Mouse (Mus musculus) adrenal gland, postnatal 10 days (tissue): ENCODE measurements around the gene H2-T22. TPM values are rescaled to one million over a fixed set of nuclear protein-coding genes. Genes with fewer than 3 reads are reported as not detected.
"Not testable (repeated sequence)": the region's sequence is repeated elsewhere in the genome, so short reads cannot be mapped to it uniquely, and the experiment has no call there.

Source experiments
- DNase-seq: peaks from one replicate; pipeline ENCODE4 v3.0.0; 2021; ENCODE audit warnings: mixed read lengths
- long read RNA-seq, 2 experiments: library from polyadenylated mRNA; stranded (forward); transcript quantifications; one replicate each; pipeline ENCODE4 v2.0.0; 2021
- total RNA-seq, 2 experiments: library from RNA; stranded (reverse); gene quantifications; 2 replicates each; pipeline ENCODE4 v1.2.3; 2021

H2-T22 gene
- total RNA-seq, result 10 to 100 TPM; 23.5 to 25.4 TPM
- long read RNA-seq, experiment 1, transcript H2-T22-203 (9 exons, 1,761 nt), result minor isoform, 6 of 33 reads
- long read RNA-seq, experiment 1, transcript H2-T22-202 (10 exons, 1,694 nt), result major isoform, 19 of 33 reads
- long read RNA-seq, experiment 1, partial matches to known transcripts, result 2 of 33 reads
- long read RNA-seq, experiment 1, other reads (novel, unspliced or antisense), result 3 of 33 reads
- long read RNA-seq, experiment 2, transcript H2-T22-202 (10 exons, 1,694 nt), result major isoform, 8 of 17 reads
- long read RNA-seq, experiment 2, partial matches to known transcripts, result 1 of 17 reads
- long read RNA-seq, experiment 2, other reads (novel, unspliced or antisense), result 5 of 17 reads

DNA sequence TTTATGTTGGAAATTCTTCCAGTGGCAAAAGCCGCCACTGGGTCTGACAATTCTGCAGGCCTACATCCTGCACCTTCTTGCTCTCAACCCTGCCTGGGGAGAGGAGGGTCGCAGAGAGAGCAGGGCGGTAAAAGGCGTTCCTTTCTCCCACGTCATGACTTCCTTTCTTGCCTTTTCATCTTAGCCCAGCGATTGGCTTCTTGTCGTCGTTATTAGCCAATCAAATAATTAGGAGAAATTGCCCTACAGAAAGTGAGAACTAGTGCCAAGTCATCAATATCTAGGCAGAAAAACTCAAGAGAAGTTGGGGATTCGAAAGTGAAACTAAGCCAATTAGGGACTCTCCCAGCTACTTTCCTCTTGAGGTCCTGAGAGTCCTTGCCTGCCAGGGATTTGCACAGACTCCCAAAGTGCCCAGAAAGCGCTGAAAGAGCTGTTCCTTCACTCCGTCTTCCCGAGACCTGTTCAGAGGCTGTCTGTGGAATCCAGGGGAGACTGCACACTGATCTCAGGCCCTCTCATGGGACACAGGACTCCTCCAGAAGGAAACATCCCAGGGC is at the start of gene H2-T22, which contains the start of gene Gm6034:
H2-T22 (minus strand) TSS at position 138 of the 560 bp plus-strand sequence.
Gm6034 (plus strand) TSS at position 352 of the 560 bp plus-strand sequence.
- DNase-seq, result peak; percentile 76

DNA sequence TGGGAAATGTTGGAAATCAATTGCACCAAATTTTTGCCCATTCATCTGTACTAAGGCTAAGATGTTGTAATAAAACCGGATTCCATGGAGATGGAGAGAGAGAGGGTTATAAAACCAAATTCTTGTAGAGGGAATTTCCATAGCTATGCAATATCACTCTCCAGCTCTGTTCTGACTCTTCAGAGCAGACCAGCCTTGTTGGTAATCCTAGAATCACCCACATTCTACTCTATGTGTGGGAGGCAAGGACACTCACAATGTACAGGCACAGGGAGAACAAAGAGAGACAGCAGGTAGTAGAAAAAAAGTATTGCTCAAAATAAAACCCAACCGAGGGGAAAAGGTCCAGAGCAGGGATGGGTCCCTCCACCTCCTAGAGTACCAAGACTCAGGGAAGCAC is 49.4 kb upstream of the H2-T22 start:
- DNase-seq, result not testable (repeated sequence)

DNA sequence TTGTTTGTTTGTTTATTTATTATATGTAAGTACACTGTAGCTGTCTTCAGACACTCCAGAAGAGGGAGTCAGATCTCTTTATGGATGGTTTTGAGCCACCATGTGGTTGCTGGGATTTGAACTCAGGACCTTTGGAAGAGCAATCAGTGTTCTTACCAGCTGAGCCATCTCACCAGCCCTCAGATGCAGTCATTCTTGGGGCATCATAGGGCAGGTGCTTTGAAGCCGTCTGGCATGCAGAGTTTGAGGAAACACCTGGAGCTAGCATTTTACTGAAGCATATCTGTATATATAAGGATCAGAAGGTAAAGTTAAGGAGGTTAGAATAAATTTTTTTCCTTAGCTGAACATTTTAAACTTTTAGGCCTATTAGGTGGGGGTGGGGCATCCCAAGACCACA is 43.4 kb upstream of the H2-T22 start:
- DNase-seq, result not testable (repeated sequence)

DNA sequence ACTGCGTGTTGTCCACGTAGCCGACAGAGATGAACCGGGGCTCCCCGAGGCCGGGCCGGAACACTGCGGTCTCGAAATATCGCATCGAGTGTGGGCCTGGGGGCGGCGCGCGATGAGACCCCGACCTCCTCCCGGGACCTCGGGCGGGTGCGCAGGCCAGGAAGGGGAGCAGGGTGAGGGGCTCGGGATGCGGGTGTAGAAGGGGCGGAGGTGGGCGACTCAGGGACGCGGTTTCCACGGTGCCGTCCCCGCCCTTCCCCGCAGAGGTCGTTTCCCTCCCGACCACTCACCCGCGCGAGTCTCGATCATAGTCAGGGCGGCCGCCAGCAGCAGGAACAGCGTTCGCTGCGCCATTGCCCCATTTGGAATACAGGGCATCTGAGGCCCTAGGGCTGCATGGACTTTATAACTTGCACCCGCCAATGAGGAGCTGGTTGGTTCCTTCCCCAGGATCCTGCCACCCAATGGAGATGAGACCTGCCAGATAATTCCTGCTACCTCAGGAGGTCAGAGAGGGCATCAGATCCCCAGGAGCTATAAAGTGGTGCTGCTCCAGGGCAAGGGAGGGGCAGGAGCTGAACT is 41.4 kb upstream of the H2-T22 start:
- no peak for DNase-seq

DNA sequence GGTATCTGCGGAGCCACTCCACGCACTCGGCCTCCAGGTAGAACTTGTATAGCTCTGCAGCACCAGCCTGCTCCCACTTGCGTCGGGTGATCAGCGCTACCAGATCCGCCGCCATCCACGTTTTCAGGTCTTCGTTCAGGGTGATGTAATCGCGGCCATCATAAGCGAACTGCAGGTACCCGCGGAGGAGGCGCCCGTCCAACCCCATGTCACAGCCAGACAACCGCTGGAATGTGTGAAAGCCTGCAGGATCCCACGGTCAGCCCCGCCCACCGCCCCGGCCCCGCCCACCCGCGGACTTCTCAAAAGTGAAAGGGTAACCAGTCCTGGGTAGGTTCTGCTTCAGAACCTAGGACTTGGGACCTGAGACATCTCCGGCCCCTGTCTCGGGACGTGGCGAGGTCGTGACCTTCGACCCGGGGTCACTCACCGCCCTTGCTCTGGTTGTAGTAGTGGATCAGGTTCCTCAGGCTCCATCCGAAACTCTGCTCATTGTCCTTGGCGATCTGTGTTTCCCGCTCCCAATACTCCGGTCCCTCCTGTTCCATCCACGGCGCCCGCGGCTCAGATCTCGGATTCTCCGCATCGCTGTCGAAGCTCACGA is 40.8 kb upstream of the H2-T22 start:
- DNase-seq, result peak; percentile 38

DNA sequence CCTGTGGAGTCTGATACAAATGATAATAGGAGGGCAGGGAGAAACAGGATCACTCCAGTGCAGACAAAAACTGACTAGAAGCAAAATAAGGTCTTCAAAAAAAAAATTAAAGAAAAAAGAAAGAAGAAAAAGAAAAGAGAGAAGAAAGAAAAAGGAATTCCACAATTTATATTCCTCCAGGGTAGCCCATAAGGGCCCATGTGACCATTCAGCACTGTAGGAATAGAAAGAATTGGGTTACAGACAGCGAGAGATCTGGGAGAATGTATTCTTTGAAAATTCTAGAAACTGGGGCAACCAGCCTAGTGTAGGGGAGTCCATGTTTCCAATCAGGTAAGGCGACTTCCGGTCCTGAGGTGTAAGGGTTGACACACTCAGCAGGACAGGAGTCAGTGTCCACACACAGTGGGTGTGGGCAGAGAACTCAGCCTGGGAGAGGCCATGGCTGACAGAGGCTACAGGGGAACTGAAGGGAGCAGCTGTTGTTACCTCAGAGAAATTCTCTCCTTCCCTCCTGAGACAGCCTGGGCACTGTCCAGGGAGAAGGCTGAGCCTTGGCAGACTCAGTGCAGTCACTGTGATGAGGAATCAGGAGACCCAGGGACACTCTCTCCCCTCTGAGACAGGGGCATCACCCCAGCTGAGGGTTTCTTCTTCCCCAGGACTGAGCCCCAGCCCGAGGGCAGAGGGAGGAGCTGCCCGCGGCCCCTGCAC is 40.1 kb upstream of the H2-T22 start:
- DNase-seq, result not testable (repeated sequence)

DNA sequence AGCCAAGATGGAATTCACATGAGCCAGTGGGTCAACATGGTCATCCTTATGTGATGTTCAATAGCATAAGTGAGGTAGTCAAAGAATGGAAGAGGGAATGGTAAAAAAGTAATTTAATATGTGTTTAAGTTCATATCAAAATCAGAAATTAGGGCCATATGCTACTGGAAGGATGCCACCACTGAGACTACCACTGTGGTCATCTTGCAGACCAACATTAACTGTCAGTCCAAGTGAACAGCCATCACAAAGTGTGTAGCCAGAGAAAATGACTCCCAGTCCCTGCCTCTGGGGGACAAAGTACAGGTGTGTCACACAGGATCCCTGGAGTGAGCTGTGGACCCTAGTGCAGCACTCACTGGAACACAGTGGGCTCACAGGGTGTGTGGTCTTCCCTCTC is 39.4 kb upstream of the H2-T22 start:
- not testable (repeated sequence) for DNase-seq

DNA sequence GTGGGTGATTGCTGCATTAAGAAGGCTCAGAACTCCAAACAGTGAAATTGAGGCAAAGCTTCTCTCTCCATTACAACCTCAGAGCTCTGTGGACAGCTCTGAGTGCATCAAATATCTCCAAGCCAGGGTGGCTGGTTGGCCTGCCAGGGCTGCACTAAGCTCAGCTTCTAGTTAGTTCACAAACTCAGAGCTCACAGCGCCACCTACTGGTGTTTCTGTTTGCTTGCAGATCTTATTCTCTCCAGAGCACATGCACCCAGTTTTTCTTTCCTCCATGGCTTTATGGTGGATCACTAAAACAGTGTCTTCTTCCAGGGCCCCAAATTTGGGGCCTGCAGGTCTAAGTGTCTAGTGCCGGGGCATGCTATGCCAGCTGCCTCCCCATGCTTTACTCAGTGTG is 18.3 kb upstream of the H2-T22 start:
- DNase-seq, result peak; percentile 93

DNA sequence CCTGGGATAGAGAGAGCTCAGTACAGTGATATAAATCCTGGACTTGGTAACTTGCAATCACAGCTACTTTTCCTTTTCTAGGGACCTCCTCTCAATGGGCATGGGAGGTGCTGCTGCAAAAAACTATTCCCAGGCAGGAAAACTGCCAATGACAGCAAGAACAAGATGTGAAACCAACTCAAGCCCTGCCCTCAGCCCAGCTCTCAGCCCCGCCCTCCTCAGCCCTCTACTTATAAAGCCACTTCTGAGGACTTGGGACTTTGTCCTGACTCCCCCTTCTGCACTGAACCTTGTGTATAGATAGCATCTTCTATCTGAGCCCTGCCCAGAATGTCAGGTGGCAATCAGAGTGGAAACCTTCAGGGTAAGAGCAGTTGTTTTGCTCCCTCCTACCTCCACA is 15.8 kb upstream of the H2-T22 start, which contains the start of gene Gm11127:
Gm11127 (minus strand) TSS at position 10 of the 400 bp plus-strand sequence.
- DNase-seq, result not testable (repeated sequence)

DNA sequence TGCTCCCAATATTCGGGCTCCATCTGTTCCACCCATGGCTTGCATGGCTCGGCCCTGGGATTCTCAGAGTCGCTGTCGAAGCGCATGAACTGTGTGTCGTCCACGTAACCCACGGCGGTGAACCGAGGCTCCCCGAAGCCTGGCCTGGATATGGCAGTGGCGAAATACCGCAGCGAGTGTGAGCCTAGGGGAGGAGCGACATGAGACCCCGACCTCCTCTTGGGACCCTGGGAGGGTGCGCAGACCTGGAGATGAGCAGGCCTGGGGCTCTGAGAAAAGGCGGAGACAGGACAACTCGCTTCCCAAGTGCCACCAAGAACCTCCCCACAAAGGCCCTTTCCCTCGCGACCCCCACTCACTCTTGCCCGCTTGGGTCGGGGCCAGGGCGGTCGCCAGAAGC is 15.4 kb upstream of the H2-T22 start:
- not testable (repeated sequence) for DNase-seq

DNA sequence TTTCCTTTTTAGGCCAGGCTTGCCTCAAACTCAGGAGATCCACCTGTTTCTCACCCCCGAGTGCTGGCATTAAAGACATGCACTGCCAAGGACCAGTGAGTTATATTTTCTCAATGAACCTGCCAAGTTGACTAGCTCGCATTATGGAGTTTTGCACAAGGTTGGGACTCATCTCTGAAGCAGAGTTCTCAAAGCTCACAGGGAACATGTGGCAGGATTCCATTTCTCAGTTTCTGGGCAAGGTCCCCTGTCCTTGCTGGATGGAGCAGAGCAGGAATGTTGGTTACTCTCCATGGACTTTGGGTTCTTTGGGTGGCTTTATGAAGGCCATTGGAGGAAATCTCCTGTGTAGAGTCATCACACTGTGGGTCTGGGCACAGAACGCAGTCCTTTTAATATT is 739 bp upstream of the H2-T22 start:
- DNase-seq, result no peak

DNA sequence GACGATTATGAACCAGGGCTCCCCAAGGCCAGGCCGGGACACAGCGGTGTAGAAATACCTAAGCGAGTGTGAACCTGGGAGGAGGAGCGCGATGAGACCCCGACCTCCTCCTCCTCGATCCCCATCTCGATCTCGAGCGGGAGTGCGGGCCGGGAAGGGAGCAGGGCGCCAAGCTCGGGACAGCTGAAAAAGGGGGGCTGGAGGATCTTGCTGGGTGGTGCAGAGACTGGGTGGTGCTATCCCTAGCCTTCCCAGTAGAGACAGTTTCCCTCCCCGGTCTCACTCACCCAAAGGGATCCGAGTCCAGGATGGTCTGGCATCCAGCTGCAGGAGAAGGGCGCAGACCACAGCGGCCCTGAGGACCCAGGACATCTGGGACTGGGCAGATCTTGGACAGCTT is 492 bp downstream of the H2-T22 start:
- DNase-seq, result peak; percentile 36

DNA sequence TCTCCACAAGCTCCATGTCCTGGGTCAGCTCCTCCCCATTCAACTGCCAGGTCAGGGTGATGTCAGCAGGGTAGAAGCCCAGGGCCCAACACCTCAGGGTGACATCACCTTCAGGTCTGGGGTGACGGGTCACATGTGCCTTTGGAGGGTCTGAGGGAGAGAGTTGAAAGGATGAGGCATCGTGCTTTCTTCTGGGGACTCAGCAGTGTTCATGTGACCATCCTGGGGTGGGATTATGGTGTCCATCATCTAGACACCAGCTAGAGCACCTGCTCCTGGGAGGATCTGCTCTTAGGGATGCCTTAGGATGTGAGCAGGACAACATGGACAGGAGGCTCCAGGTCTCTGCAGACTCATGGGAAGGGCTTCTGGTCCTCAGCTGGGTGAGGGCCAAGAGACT is 1.9 kb downstream of the H2-T22 start:
- DNase-seq, result not testable (repeated sequence)

DNA sequence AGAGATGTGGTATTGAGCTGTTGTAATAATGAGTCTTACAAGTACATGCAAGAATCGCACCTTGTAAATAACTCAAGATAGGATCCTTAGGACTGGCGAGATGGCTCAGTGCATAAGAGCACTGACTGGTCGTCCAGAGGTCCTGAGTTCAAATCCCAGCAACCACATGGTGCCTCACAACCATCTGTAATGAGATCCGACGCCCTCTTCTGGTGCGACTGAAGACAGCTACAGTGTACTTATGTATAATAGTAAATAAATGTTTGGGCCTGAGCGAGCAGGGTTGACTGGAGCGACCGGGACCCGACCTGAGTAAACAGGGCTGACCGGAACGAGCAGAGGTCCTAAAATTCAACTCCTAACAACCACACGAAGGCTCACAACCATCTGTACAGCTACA is 6.4 kb downstream of the H2-T22 start:
- DNase-seq, result not testable (repeated sequence)

DNA sequence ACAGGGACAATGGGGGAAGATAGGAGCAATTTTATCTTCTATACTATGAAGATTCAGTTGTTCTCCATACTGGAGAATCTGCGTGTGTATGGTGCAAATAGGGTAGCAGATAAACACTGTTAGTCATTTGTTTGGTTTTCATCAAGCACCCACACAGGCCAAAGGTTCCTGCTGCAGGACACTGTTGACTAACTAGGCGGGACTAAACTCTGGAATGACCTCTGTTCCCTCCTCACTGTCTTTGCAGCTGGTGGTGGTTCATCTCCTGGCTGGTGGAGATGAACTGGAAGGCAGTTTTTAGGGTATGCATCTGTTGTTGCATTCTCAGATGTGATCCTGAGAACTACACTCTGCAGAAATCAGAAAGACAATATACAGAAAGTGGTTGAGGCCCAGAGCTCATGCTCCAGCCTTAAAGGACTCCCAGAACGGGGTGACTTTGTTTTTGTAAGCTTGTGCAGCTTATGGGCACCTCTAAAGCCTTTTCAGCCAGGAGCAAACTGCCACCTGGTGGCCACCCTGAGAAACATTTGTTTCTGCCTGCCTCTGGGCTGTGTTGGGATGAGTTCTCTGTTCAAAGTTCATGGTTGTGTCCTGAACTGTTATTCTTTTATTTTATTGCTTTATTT is 7.4 kb downstream of the H2-T22 start:
- peak; percentile 78 for DNase-seq

DNA sequence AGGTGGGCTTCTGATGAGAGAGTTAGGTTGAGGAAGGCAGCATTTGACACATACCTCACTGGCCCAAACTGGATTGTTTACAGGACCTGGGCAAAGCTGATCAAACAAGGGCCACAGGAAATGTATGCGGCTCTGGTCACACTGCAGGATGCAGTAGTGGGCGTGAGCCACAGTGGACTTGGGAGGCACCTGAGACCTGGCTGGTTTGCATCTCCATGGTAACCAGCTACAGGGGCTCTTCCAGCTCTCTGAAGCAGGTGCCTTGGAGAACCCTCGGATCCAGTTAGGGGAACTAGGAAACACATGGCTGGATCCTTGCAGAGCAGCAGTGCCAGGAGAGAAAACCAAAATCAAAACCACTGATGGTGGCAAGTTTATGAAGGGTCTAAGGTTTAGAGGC is 8.0 kb downstream of the H2-T22 start:
- not testable (repeated sequence) for DNase-seq

DNA sequence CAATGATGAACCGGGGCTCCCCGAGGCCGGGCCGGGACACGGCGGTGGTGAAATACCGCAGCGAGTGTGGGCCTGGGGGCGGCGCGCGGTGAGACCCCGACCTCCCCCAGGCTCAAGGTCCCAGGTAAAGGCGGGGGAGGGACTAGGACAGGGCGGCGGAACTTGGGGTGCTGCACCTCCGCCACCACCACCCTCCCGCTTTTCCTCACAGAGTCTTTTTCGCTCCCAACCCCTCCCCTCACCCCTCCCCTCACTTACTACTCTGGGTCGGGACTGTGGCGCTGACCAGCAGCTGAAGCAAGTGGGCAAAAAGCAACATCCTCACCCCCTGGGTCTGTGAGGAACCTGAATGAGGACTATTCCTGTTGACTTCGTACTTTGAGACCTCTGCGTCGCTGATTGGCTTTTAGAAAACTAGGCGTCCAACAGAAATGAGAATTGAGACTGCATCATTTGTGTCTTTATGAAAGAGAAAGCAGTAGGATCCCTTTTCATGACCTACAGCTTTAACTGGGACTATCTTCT is 10.1 kb downstream of the H2-T22 start, which contains the start of gene H2-T23:
H2-T23 (minus strand) TSS at position 505 of the 525 bp plus-strand sequence.
- DNase-seq, result peak; percentile 74

DNA sequence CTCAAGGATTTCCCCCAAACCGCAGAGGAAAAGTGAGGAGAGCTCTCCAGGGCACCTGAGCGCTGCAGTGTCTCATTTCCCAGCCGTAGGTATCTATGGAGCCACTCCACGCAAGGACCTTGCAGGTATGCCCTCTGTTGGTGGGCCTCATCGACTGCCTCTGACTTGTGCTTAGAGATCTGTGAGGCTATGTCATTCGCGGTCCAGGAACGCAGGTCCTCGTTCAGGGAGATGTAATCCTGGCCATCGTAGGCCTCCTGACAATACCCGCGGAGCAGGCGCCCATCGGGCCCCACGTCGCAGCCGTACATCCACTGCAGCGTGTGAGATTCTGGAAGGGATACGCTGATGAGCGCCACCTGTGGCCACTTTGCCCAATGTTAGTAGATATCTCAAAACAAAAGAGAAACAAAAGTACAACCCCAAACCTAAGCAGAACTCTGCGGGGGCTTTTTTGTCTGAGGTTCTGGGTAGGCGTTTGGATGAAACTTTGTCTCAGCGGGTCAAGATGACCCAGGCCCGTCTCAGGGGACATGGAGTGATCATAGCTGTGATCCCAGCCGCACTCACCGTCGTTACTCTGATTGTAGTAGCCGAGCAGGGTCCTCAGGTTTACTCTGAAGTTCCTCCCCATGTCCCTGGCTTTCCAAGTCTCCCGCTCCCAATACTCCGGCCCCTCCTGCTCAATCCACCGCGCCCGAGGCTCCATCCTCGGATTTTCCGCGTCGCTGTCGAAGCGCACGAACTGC is 10.8 kb downstream of the H2-T22 start:
- peak; percentile 50 for DNase-seq

DNA sequence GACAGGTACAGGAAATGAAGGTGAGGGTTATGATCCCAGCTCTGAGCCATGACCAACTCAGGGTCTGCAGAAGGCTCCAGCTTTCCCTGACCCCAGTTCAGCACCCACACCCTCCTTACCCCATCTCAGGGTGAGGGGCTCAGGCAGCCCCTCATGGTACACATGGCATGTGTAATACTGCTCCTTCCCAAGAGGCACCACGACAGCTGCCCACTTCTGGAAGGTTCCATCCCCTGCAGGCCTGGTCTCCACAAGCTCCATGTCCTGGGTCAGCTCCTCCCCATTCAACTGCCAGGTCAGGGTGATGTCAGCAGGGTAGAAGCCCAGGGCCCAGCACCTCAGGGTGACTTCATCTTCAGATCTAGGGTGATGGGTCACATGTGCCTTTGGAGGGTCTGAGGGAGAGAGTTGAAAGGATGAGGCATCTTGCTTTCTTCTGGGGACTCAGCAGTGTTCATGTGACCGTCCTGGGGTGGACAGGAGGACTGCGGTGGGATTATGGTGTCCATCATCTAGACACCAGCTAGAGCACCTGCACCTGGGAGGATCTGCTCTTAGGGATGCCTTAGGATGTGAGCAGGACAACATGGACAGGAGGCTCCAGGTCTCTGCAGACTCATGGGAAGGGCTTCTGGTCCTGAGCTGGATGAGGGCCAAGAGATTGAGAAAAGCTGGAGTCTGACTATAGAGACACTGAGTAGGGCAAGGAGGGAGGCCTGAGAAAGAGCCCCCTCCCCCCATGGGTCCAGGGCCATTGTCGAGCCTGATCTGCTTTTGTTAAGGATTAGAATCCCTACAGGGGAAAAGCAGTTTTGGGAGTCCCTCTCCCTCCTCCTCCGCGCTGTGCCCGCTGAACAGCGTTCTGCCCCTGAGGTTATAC is 11.6 kb downstream of the H2-T22 start:
- DNase-seq, result peak; percentile 27
